Mouse (Mus musculus) CH12F3 (cell line): ENCODE data around the gene Med11.
"Not testable (repeated sequence)": the region's sequence is repeated elsewhere in the genome, so short reads cannot be mapped to it uniquely, and the experiment has no call there.

Experiments used
- in situ Hi-C: fragments of 300-500 bp; cut with MboI; formaldehyde crosslinking; loops from 2 replicates; pipeline ENCODE4 v1.14.3; 2020; ENCODE audit warnings: low sequenced_read_pairs

Med11 gene

GRCm38 (mm10) chr11:70444667-70445066 is 7.1 kb upstream of the Med11 start:
- in situ Hi-C loops = no loop called here

GRCm38 (mm10) chr11:70446756-70447155 is 5.0 kb upstream of the Med11 start:
- in situ Hi-C loops = no loop called here

- in situ Hi-C loops = no loop called here
These were observed 4.3 kb upstream of the Med11 start for GRCm38 (mm10) chr11:70447373-70447772.

DNA sequence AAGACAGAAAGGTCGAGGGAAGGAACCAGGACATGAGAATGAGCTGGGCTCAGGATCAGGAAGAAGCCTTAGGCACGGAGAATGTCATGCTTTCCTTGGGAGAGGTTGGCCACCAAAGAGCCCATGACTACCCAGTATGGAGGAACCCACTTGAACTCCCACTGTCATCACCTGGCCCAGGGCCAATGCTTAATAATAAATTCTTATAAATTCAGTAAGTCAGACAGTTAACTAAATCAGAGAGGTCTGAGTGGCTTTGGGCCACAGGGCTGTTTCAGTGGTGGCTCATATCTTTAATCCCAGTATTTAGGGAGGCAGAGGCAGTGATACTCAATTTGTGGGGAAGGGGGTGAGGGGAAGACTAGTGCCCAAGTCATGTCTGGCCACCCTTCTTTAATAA is 793 bp upstream of the Med11 start:
- in situ Hi-C loops = no loop called here

- in situ Hi-C loops = no loop called here
These were observed 1.7 kb downstream of the Med11 start for GRCm38 (mm10) chr11:70453261-70454044.

- in situ Hi-C loops = no loop called here
These were observed 7.2 kb downstream of the Med11 start, which contains the start of gene Zmynd15 for GRCm38 (mm10) chr11:70458688-70459600. Zmynd15 (plus strand) TSS chr11:70459433.

- in situ Hi-C loops = loop anchor here (5.0 kb wide), 1 partner anchor 43 kb away; no protein-coding TSS in a partner anchor
These were observed 7.9 kb downstream of the Med11 start, which contains the start of gene Cxcl16 for GRCm38 (mm10) chr11:70459601-70460101. Cxcl16 (minus strand) TSS chr11:70459984.

- in situ Hi-C loops = loop anchor here (5.0 kb wide), 1 partner anchor 38 kb away; no protein-coding TSS in a partner anchor
These were observed 12.3 kb downstream of the Med11 start for GRCm38 (mm10) chr11:70463970-70464369.

- in situ Hi-C loops = no loop called here
These were observed 13.5 kb downstream of the Med11 start for GRCm38 (mm10) chr11:70465211-70465610.

GRCm38 (mm10) chr11:70465824-70466223 is 14.1 kb downstream of the Med11 start:
- in situ Hi-C loops = no loop called here

- in situ Hi-C loops = no loop called here
These were observed 16.3 kb downstream of the Med11 start for GRCm38 (mm10) chr11:70467902-70468619.

GRCm38 (mm10) chr11:70469764-70470163 is 18.0 kb downstream of the Med11 start:
- in situ Hi-C loops = no loop called here

DNA sequence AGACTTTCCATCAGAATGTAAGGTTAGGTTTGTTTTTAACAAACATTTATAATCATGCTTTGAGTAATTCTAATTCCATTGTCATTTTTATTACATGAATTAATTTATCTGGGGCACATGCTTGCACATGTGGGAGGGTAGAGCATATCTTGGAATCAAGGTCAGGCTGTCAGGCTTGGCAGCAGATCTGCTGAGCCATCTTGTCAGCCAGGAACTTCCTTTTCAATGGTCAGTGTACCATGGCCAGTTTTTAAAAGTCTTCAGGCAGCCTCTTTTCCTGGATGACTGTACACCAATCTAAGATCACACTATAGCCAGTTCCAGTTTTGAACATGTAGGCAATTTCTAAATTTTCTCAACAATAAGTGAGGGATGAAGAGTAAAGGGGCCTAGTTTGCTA is 21.0 kb downstream of the Med11 start:
- in situ Hi-C loops = no loop called here

DNA sequence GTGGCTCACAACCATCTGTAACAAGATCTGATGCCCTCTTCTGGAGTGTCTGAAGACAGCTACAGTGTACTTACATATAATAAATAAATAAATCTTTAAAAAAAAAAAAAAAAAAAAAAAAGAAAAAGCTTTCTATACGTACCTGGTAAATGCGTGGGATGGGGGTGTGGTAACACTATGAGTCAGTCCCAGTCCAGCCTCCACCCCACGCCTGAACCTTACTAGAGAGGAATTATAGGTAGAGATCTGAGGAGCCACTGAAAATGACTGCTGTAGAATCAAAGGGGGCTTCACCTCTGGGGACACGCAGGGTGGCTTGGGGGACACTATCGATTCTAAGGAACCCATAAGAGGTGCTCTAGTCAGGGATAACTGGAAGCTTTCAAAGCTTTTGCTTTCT is 21.6 kb downstream of the Med11 start:
- in situ Hi-C loops = not testable (repeated sequence)

DNA sequence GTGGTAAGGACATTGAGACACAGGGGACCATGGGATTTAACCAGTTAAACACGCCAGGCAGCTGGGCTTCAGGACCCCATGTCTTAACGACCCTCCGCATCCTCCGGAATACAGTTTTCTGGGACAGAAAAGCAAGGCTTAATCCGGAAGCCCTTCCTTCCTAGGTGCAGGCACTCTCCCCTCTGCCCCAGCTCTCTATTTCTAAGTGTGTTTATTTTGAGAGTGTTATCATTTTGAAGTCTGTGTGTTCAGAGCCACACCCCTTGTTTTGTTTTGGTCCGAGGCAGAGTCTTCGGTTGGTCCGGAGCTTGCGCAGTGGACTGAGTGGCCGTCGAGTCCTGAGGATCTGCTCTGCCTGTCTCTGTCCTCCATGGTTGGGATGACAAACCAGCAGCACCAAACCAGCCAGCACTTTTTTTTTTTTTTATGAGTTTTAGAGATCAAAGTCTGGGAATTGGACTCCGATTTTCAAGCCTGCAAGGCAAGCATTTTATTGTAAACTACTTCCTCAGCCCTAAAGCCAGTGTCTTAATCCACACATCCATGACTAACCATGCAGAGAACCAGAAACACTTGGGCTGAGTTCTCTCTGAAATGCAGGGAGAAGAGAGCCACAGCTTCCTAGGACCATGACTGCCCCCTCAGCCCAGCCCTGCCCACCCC is 23.3 kb downstream of the Med11 start:
- in situ Hi-C loops = no loop called here

DNA sequence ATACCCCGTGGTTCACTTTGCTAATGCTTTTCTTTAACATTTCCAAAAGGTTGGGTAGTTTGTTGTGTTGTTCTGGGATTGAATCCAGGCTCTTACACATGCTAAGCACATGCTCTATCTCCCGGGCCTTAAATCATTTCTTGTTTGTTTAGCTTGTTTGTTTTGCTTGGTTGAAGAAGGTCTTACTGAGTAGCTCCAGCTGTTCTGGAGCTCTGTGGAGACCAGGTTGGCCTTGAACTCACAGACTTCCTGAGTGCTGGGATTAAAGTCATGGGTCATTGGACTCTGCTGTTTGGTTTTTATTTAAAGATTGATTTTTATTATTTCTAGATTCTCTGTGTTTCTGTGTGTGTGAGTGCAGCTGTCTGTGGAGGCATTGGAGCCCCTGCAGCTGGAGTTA is 33.8 kb downstream of the Med11 start:
- in situ Hi-C loops = no loop called here

DNA sequence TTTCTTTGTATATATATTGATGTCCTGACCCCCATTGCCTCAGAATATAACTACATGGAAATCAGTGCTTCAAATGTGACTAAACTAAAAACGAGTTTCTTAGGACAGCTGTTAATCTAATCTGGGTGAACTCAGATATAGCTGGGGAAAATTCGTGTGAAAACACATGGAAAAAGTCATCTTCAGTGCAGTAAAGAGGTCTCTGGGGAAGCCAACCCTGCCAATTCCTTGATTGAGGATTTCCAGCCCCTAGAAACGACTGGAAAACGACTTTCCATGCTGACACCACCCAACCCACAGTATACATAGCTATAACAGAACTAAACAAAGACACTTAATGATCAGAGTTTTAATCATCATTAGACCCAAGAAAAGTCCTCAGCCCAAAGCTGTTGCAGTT is 36.1 kb downstream of the Med11 start:
- in situ Hi-C loops = no loop called here

GRCm38 (mm10) chr11:70489138-70489537 is 37.4 kb downstream of the Med11 start:
- in situ Hi-C loops = no loop called here

- in situ Hi-C loops = no loop called here
These were observed 38.0 kb downstream of the Med11 start for GRCm38 (mm10) chr11:70489684-70490083.
